Mouse (Mus musculus) G1E (cell line): ENCODE measurements around the gene Mrpl24.

Experiments
- CTCF ChIP-seq: IDR thresholded peaks from 2 replicates; pipeline ENCODE4 v1.5.1; 2012; ENCODE audit warnings: low read depth, low read length, inconsistent platforms, mixed read lengths
- GATA1 ChIP-seq: IDR thresholded peaks from 2 replicates; pipeline ENCODE4 v1.6.1; 2012; ENCODE audit warnings: borderline replicate concordance, low read length, inconsistent platforms, mixed read lengths
- TAL1 ChIP-seq: conservative IDR thresholded peaks from 2 replicates; pipeline ENCODE4 v1.6.1; 2012; ENCODE audit warnings: low read depth, low read length, inconsistent platforms, mixed read lengths

DNA sequence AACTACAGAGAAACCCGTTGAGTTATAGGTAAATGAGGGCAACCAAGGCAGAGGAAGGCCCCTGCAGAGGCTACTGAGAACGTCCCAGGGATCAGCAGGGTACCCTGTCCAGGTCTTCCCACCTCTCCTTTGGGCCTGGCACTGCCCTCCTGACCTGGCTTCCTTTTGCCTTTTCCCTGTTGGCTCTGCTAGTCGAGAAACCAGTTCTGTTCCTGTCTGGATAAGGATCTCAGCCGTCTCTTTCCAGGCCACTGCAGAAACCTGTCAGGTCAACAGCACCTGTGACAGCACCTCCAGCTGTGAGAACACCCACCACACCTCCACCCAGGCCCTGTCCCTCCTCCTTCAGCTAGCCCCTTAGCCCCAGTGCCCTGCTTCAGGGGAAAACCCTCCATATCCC, 39.2 kb downstream of the Mrpl24 start:
- TF ChIP-seq GATA1 (no peak), TAL1 (no peak), CTCF (no peak)
